Mouse (Mus musculus): ENCODE data around the gene Hpse2. TPM values are rescaled to one million over a fixed set of nuclear protein-coding genes. Genes with fewer than 3 reads are reported as not detected.

Gene Hpse2
- polyA plus RNA-seq, 1 experiment from 2014 or later = 6.0 TPM

DNA sequence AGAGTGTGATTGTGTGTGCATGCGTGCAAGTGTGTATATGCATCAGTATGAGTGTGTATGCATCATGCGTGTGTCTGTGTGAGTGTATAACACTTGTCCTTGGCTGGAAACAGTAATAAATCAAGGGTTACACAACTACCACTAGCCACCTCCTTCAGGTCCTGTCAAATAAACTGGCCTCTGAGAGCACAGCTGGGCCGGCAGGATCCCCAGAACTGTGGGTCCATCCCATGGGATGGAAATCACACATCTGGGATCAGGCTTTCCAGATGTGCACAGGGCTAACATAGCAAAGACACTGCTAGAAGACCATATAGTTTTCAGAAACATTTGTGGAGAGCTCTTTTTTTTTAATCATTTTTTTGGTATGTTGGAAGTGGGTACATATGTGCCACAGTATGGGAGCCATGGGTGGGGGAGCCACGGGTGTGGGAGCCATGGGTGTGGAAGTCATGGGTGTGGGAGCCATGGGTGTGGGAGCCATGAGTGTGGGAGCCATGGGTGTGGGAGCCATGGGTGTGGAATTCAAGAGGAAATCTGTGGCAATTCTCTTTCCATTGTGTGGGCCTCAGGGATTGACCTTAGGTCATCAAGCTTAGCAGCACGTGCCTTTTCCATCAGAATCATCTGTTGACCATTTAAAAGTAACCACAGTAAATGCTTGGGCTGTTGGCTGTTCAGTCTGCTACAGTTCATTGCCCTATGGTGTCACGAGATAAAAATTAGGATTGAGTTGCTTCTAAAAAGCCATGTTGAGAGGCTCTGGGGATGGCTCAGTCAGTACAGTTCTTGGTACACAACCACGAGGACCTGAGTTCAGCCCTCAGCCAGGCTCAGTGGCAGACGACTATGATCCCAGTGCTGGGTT lies 518.3 kb downstream of the Hpse2 start:
- no peak for DNase-seq (ENCODE audit: low spot score)
- H3K9me3 ChIP-seq = no peaks in the 10 kb centered on the region
- no peaks in the 10 kb centered on the region for H3K27me3 ChIP-seq (replicated peaks; ENCODE audit: low read depth, poor library complexity, severe bottlenecking)
- H3K36me3 ChIP-seq (replicated peaks) = no peaks in the 10 kb centered on the region
- H3K27ac ChIP-seq (replicated peaks) = no peak overlapping the region
- peaks cover 20% of the 10 kb centered on the region for H3K4me1 ChIP-seq
- H3K4me3 ChIP-seq = no peak overlapping the region
- WGBS = 80% methylated on average over 8 of the region's 8 CpGs

- peaks cover 20% of the 10 kb centered on the region for H3K4me1 ChIP-seq
- H3K4me3 ChIP-seq = no peak overlapping the region
- H3K36me3 ChIP-seq (replicated peaks) = no peaks in the 10 kb centered on the region
- WGBS = 52% methylated on average over 3 of the region's 3 CpGs
- no peak overlapping the region for H3K27ac ChIP-seq (replicated peaks)
- DNase-seq (ENCODE audit: low spot score) = no peak
- no peaks in the 10 kb centered on the region for H3K27me3 ChIP-seq (replicated peaks; ENCODE audit: low read depth, poor library complexity, severe bottlenecking)
- H3K9me3 ChIP-seq = no peaks in the 10 kb centered on the region
Measured at GRCm38 (mm10) chr19:42868958-42869662, 519.0 kb downstream of the Hpse2 start.

DNA sequence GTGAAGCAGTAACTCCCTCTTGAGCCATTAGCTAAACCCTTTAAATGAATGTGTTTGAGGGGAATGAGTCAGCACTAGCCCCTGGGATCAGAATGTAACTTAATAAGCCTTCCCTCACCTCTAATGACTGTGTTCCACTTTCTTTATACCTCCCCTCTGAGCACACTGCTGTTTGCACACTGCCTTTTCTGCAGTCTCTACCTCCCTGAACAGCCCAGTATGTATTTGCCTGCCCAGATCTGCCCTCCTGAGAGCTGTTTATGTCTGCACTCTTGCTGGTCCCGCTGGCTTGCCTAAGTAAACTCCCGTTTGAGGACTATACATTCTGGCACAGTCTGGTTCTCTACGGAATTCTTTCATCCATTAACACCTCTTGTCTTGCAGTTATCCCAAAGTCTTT lies 525.1 kb downstream of the Hpse2 start:
- no peak overlapping the region for H3K4me3 ChIP-seq
- DNase-seq (ENCODE audit: low spot score) = no peak
- no peak overlapping the region for H3K27ac ChIP-seq (replicated peaks)
- H3K27me3 ChIP-seq (replicated peaks; ENCODE audit: low read depth, poor library complexity, severe bottlenecking) = no peaks in the 10 kb centered on the region
- no peaks in the 10 kb centered on the region for H3K9me3 ChIP-seq
- 58% methylated on average over 3 of the region's 3 CpGs for WGBS
- H3K4me1 ChIP-seq = peaks cover 5% of the 10 kb centered on the region; the same call in 1 of the 2 replicates
- H3K36me3 ChIP-seq (replicated peaks) = no peaks in the 10 kb centered on the region

DNA sequence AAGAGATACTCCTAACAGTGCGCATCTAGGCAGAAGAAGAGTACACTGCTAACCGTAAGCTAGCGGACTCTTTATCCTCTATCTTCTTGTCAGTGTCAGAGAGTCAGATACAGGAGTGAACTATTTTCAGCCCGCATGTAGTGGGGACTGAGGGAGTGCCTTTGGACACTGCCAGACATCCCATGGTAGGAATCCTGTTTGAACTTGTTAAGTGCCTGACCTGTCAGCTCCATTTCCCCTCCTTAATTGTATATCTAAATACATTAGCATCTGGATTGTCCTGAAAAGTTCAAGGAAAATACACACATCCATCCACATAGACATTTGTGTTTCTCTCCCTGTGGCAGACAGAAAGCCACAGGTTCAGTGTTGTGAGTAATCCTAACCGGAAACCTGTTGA lies 531.1 kb downstream of the Hpse2 start:
- WGBS = 89% methylated on average over 5 of the region's 5 CpGs
- no peak overlapping the region for H3K4me3 ChIP-seq
- no peaks in the 10 kb centered on the region for H3K36me3 ChIP-seq (replicated peaks)
- H3K9me3 ChIP-seq = 0 out of 2 replicates have a peak, but pooled peaks cover 3% of the 10 kb centered on the region
- DNase-seq (ENCODE audit: low spot score) = no peak
- no peak overlapping the region for H3K27ac ChIP-seq (replicated peaks)
- no peaks in the 10 kb centered on the region for H3K4me1 ChIP-seq
- H3K27me3 ChIP-seq (replicated peaks; ENCODE audit: low read depth, poor library complexity, severe bottlenecking) = no peaks in the 10 kb centered on the region

DNA sequence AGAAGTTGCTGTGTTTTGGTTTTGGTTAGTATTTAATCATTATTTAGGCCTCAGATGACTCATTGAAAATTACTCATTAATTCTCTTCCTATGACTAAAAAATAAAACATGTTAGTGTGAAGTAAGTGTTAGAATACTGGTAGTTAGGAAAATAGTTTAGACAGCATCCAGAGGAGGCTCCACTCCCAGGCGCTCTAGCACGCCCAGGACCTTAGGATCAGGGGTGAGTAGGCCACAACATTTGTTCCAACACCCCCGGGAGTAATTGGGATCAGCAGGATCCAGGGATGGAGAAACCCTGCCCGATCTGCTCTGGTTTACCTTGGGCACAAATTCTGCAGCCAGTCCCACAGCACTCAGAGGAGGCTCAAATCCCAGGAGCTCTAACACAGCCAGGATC lies 532.5 kb downstream of the Hpse2 start:
- Histone ChIP-seq H3K36me3 (replicated peaks) (no peaks in the 10 kb centered on the region), H3K27ac (replicated peaks) (no peak overlapping the region), H3K4me3 (no peak overlapping the region), H3K27me3 (replicated peaks; ENCODE audit: low read depth, poor library complexity, severe bottlenecking) (no peaks in the 10 kb centered on the region), H3K9me3 (0 out of 2 replicates have a peak, but pooled peaks cover 3% of the 10 kb centered on the region), H3K4me1 (no peaks in the 10 kb centered on the region)
- DNase-seq (ENCODE audit: low spot score) = no peak
- 83% methylated on average over 4 of the region's 4 CpGs for WGBS

DNA sequence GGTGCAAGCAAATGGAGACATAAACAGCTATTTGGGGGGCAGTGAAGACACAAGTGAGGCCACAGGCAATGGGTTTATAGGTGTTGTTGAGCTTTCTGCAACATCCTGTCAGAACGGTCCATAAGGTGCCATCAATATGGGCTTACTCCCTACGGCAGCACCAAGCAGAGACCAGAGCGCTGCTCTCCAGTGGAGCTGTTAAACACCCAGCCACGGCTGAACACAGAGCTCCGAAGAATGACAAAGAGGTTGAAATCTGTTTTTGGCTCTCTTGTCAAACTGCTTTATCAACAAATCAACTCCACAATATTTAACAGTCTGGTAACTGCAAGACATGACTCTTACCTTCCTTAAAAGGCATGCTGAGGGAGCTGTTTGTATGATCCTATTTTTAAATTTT lies 537.7 kb downstream of the Hpse2 start:
- Histone ChIP-seq H3K4me1 (no peaks in the 10 kb centered on the region), H3K4me3 (no peak overlapping the region), H3K36me3 (replicated peaks) (no peaks in the 10 kb centered on the region), H3K27me3 (replicated peaks; ENCODE audit: low read depth, poor library complexity, severe bottlenecking) (no peaks in the 10 kb centered on the region), H3K27ac (replicated peaks) (no peak overlapping the region), H3K9me3 (0 out of 2 replicates have a peak, but pooled peaks cover 3% of the 10 kb centered on the region)
- DNase-seq (ENCODE audit: low spot score) = no peak
- WGBS = 88% methylated on average over 5 of the region's 5 CpGs

DNA sequence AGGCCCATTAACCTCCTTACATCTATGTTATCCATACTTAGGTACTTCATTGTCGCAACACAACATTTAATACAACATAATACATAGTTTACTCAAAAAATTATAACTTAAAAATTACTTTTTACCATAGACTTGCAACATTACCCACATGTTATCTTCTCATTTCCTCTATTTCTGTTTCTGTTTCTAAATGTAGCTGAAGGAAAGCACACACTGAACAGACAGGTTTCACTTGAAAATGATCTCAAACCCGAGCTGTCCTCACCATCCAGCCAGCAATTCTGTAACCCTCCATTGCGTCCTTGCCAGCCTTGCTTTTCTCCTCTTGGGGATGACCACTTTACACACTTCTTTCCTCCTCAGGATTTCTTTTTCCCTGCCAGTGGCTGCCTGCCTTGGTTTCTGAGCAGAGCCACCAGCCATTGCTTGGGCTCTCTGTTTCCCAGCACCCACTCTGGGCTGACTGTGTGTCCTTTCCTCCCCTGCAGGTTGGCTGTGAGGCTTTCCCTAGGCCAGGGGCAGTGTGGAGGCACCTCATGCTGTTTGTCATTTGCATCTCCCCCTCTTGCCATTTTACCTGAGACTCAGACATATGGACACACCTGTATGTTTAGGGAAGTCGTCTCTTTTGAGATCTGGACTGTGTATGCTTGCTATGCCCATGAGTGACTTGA lies 548.4 kb downstream of the Hpse2 start:
- no peaks in the 10 kb centered on the region for H3K9me3 ChIP-seq
- H3K36me3 ChIP-seq (replicated peaks) = no peaks in the 10 kb centered on the region
- H3K27ac ChIP-seq (replicated peaks) = no peak overlapping the region
- DNase-seq (ENCODE audit: low spot score) = no peak
- 89% methylated on average over 4 of the region's 4 CpGs for WGBS
- H3K4me3 ChIP-seq = no peak overlapping the region
- H3K27me3 ChIP-seq (replicated peaks; ENCODE audit: low read depth, poor library complexity, severe bottlenecking) = no peaks in the 10 kb centered on the region
- no peaks in the 10 kb centered on the region for H3K4me1 ChIP-seq

- 88% methylated on average over 2 of the region's 2 CpGs for WGBS
- Histone ChIP-seq H3K4me3 (no peak overlapping the region), H3K27ac (replicated peaks) (no peak overlapping the region), H3K36me3 (replicated peaks) (no peaks in the 10 kb centered on the region), H3K4me1 (no peaks in the 10 kb centered on the region), H3K27me3 (replicated peaks; ENCODE audit: low read depth, poor library complexity, severe bottlenecking) (no peaks in the 10 kb centered on the region), H3K9me3 (no peaks in the 10 kb centered on the region)
- no peak for DNase-seq (ENCODE audit: low spot score)
Measured at GRCm38 (mm10) chr19:42839118-42839517, 549.0 kb downstream of the Hpse2 start.

DNA sequence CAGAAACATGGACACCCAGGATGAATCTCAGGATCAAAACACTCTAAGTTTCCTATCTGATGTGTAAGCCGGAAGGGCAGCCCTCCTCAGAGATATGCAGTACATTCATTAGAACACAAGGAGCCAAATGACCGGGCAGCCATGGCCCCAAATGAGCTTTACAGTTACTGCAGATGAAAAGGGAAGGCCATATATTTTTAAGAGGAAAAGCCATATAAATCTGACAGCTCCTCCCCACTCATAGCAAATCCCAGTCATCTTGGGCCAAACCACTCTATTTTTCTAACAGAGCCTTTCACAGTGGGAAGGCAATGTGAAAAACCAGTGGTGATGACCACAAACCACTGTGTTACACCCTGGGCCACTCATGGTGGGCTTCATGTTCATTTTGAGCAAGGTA lies 549.9 kb downstream of the Hpse2 start:
- Histone ChIP-seq H3K9me3 (no peaks in the 10 kb centered on the region), H3K27me3 (replicated peaks; ENCODE audit: low read depth, poor library complexity, severe bottlenecking) (no peaks in the 10 kb centered on the region), H3K4me3 (no peak overlapping the region), H3K27ac (replicated peaks) (no peak overlapping the region), H3K36me3 (replicated peaks) (no peaks in the 10 kb centered on the region), H3K4me1 (no peaks in the 10 kb centered on the region)
- WGBS = 94% methylated on average over 2 of the region's 2 CpGs
- DNase-seq (ENCODE audit: low spot score) = no peak

GRCm38 (mm10) chr19:42837591-42837990 lies 550.6 kb downstream of the Hpse2 start:
- no peak for DNase-seq (ENCODE audit: low spot score)
- WGBS = 93% methylated on average over 10 of the region's 10 CpGs
- Histone ChIP-seq H3K4me3 (no peak overlapping the region), H3K27me3 (replicated peaks; ENCODE audit: low read depth, poor library complexity, severe bottlenecking) (no peaks in the 10 kb centered on the region), H3K27ac (replicated peaks) (no peak overlapping the region), H3K9me3 (no peaks in the 10 kb centered on the region), H3K4me1 (no peaks in the 10 kb centered on the region), H3K36me3 (replicated peaks) (no peaks in the 10 kb centered on the region)

GRCm38 (mm10) chr19:42833126-42833525 lies 555.0 kb downstream of the Hpse2 start:
- Histone ChIP-seq H3K4me1 (no peaks in the 10 kb centered on the region), H3K27me3 (replicated peaks; ENCODE audit: low read depth, poor library complexity, severe bottlenecking) (no peaks in the 10 kb centered on the region), H3K4me3 (no peak overlapping the region), H3K27ac (replicated peaks) (no peak overlapping the region), H3K9me3 (no peaks in the 10 kb centered on the region), H3K36me3 (replicated peaks) (no peaks in the 10 kb centered on the region)
- 90% methylated on average over 7 of the region's 7 CpGs for WGBS
- DNase-seq (ENCODE audit: low spot score) = no peak

GRCm38 (mm10) chr19:42832251-42832650 lies 555.9 kb downstream of the Hpse2 start:
- DNase-seq (ENCODE audit: low spot score) = no peak
- Histone ChIP-seq H3K27me3 (replicated peaks; ENCODE audit: low read depth, poor library complexity, severe bottlenecking) (no peaks in the 10 kb centered on the region), H3K27ac (replicated peaks) (no peak overlapping the region), H3K9me3 (no peaks in the 10 kb centered on the region), H3K36me3 (replicated peaks) (no peaks in the 10 kb centered on the region), H3K4me3 (no peak overlapping the region), H3K4me1 (no peaks in the 10 kb centered on the region)
- 91% methylated on average over 2 of the region's 2 CpGs for WGBS

Measured in embryonic facial prominence, embryonic 10.5 days (tissue).